Mouse (Mus musculus) cerebellum, adult 2 months (tissue): ENCODE measurements around the gene 4930524J08Rik.

ENCODE experiments used
- CTCF ChIP-seq: fragments of 200-500 bp; IDR thresholded peaks from 2 replicates; pipeline ENCODE4 v1.5.1; 2011; ENCODE audit warnings: low read depth, mild to moderate bottlenecking, control low read depth, low read length, moderate library complexity, borderline replicate concordance; ENCODE audit not compliant: insufficient read depth
- POLR2A ChIP-seq: fragments of 200-500 bp; IDR thresholded peaks from 2 replicates; pipeline ENCODE4 v1.6.1; 2011; ENCODE audit warnings: low read length, control low read depth, borderline replicate concordance; ENCODE audit not compliant: insufficient read depth

DNA sequence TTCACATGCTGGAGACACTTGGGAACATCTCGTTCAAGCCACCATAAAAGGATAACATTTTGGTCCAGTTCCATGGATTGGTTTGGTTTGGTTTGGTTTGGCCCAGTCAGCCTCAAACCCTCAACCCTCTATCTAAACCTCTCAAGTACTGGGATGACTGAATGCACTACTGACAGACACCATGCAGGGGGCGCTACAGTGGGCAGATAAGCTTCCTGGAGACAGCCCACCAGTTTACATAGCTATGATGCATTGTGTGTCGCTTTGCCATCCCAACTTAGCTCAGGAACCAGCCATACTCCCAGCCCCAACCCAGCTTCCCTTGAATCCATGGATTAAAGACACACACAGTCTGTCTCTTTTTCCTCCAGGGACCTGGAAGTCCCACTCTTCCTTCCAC, 29.6 kb downstream of the 4930524J08Rik start:
- no peak for TF ChIP-seq POLR2A
- no peak for TF ChIP-seq CTCF
